Mouse (Mus musculus): ENCODE results near the gene Foxo4.

DNA sequence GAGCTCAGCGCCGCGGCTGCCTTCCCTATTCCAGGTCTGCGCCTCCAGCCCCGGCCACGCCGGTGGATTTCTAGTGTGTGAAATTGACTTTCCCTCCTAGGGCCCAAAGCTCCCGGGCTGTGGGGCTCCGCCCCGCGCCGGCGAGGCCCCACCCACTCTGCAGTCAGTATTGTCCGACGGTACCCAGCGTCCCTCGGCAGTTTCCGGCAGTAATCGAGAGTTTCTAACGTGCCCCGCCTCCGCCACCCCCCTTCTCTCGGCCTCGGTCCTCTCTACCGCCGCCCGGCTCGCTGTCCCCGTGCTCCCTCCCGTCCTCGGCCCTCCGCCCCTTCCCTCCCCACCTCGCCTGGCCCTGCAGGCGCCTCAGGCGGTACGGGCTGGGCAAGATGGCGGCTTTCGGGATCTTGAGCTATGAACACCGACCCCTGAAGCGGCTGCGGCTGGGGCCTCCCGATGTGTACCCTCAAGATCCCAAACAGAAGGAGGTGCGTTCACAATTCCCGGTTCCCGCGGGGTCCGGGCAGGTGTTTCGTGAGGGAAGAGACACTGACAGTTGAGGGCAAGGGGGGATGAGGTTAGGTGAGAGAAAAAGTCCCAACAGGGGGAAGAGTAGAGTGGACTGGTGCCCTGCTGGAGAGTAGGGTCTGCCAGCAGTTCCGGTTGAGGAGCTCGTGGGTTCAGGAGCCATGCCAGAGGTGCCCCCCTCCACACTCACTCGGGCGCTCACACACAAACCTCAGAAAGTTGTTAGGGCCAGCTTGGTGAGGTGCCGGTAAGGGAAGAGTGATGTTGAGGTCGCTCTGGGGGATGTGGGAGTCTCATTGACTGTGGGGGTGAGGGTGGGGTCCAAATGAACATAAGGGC, 19.8 kb downstream of the Foxo4 start, which contains the start of gene Med12:
- TF ChIP-seq CTCF (IDR thresholded peaks at IDR 0.05; ENCODE audit: extremely low read depth, insufficient read depth, low read length) (no peak), POLR2A (IDR thresholded peaks at IDR 0.05; ENCODE audit: extremely low read depth, insufficient read depth, low read length) (no peak)
